Mouse (Mus musculus): ENCODE results near the gene Lypd6b.

DNA sequence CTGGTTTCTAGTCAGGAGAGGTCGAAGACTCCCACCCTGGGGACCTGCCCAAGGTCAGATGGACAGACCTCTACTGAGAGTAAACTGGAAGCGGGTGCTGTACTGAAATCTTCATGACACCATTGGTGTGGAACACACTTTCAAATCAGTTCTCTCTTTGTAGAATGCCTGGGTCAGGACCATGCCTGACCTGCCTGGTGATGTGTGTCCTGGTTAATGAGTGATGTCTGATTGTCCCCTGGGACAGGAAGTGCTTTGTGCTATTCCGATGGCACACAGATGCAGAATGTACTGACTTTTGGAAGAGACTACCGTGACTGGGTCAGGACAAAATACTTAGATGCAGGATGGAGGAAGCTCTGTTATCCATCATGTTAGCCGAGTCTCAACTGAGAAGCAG is 17.0 kb upstream of the Lypd6b start:
- TF ChIP-seq CTCF (IDR thresholded peaks at IDR 0.05; ENCODE audit: borderline replicate concordance, extremely low read depth, insufficient read depth, insufficient read length): no peak
- TF ChIP-seq POLR2A (IDR thresholded peaks at IDR 0.05; ENCODE audit: borderline replicate concordance, extremely low read depth, insufficient read depth, insufficient read length, poor library complexity, severe bottlenecking): no peak
